Mouse (Mus musculus): Measurements from ENCODE around the gene Capg. TPM values are rescaled to one million over a fixed set of nuclear protein-coding genes. Genes with fewer than 3 reads are reported as not detected.

Gene Capg
- total and polyA plus RNA-seq, 3 experiments, result 9.5 to 16.1 (median 10.8) TPM

GRCm38 (mm10) chr6:72593011-72593803 is 49.0 kb downstream of the Capg start:
- H3K27ac ChIP-seq, result peak overlapping the region; percentile 15
- TF ChIP-seq CTCF (IDR thresholded peaks at IDR 0.05) (no peak), POLR2A (IDR thresholded peaks at IDR 0.05; ENCODE audit: insufficient read depth, low read depth, low read length) (0 out of 2 replicates have a peak, but pooled peaks have one; percentile 15)
- H3K9ac ChIP-seq (ENCODE audit: low read depth, low read length), result no peak overlapping the region
- no peaks in the 10 kb centered on the region for H3K27me3 ChIP-seq (ENCODE audit: control insufficient read depth, insufficient read depth, low read length)
- H3K4me1 ChIP-seq (ENCODE audit: control insufficient read depth, insufficient read depth, low read length), result peaks cover 5% of the 10 kb centered on the region
- H3K79me2 ChIP-seq (replicated peaks; ENCODE audit: control insufficient read depth, insufficient read depth, low read length), result no peaks in the 10 kb centered on the region
- H3K4me3 ChIP-seq, result no peak overlapping the region
- peak in 1 of 2 experiments; percentile 62 for DNase-seq
- 70% methylated on average over 6 of the region's 6 CpGs for WGBS
- H3K36me3 ChIP-seq (ENCODE audit: control insufficient read depth, insufficient read depth, low read length), result no peaks in the 10 kb centered on the region
- intact Hi-C loops (cut with DNase I), result no loop called here

GRCm38 (mm10) chr6:72593914-72594313 is 49.7 kb downstream of the Capg start:
- intact Hi-C loops (cut with DNase I), result no loop called here
- WGBS, result 34% methylated on average over 5 of the region's 5 CpGs
- H3K4me3 ChIP-seq, result no peak overlapping the region
- H3K27ac ChIP-seq, result peak overlapping the region; percentile 12; the same call in 1 of the 2 replicates
- DNase-seq, result no peak
- no peaks in the 10 kb centered on the region for H3K36me3 ChIP-seq (ENCODE audit: control insufficient read depth, insufficient read depth, low read length)
- H3K27me3 ChIP-seq (ENCODE audit: control insufficient read depth, insufficient read depth, low read length), result no peaks in the 10 kb centered on the region
- TF ChIP-seq POLR2A (IDR thresholded peaks at IDR 0.05; ENCODE audit: insufficient read depth, low read depth, low read length), result no peak
- no peak for TF ChIP-seq EP300 (IDR thresholded peaks at IDR 0.05; ENCODE audit: insufficient read depth, low read depth, low read length)
- TF ChIP-seq CTCF (IDR thresholded peaks at IDR 0.05), result no peak
- H3K4me1 ChIP-seq (ENCODE audit: control insufficient read depth, insufficient read depth, low read length), result peaks cover 5% of the 10 kb centered on the region
- H3K9ac ChIP-seq (ENCODE audit: low read depth, low read length), result no peak overlapping the region
- no peaks in the 10 kb centered on the region for H3K79me2 ChIP-seq (replicated peaks; ENCODE audit: control insufficient read depth, insufficient read depth, low read length)

- TF ChIP-seq EP300 (IDR thresholded peaks at IDR 0.05; ENCODE audit: insufficient read depth, low read depth, low read length) (no peak), CTCF (IDR thresholded peaks at IDR 0.05) (peak; percentile 32)
- WGBS, result 25% methylated on average over 13 of the region's 13 CpGs
- H3K4me3 ChIP-seq, result peak overlapping the region; percentile 59
- peak overlapping the region; percentile 77 for H3K27ac ChIP-seq
- no peaks in the 10 kb centered on the region for H3K27me3 ChIP-seq (ENCODE audit: control insufficient read depth, insufficient read depth, low read length)
- H3K36me3 ChIP-seq (ENCODE audit: control insufficient read depth, insufficient read depth, low read length), result no peaks in the 10 kb centered on the region
- intact Hi-C loops (cut with DNase I), result no loop called here
- H3K9ac ChIP-seq (ENCODE audit: low read depth, low read length), result peak overlapping the region; percentile 85
- peaks cover 6% of the 10 kb centered on the region for H3K4me1 ChIP-seq (ENCODE audit: control insufficient read depth, insufficient read depth, low read length)
- H3K79me2 ChIP-seq (replicated peaks; ENCODE audit: control insufficient read depth, insufficient read depth, low read length), result no peaks in the 10 kb centered on the region
- peak; percentile 25 to 30 for DNase-seq
Observed at GRCm38 (mm10) chr6:72597083-72597874, 53.1 kb downstream of the Capg start.

- Histone ChIP-seq H3K36me3 (ENCODE audit: control insufficient read depth, insufficient read depth, low read length) (no peaks in the 10 kb centered on the region), H3K9ac (ENCODE audit: low read depth, low read length) (peak within 1 kb of the TSS; percentile 85), H3K4me3 (peak within 1 kb of the TSS; percentile 59), H3K79me2 (replicated peaks; ENCODE audit: control insufficient read depth, insufficient read depth, low read length) (no peaks in the 10 kb centered on the region), H3K27me3 (ENCODE audit: control insufficient read depth, insufficient read depth, low read length) (no peaks in the 10 kb centered on the region), H3K27ac (peak within 1 kb of the TSS; percentile 77), H3K4me1 (ENCODE audit: control insufficient read depth, insufficient read depth, low read length) (peaks cover 6% of the 10 kb centered on the region)
- TF ChIP-seq POLR2A (IDR thresholded peaks at IDR 0.05; ENCODE audit: insufficient read depth, low read depth, low read length) (peak; percentile 99), EP300 (IDR thresholded peaks at IDR 0.05; ENCODE audit: insufficient read depth, low read depth, low read length) (peak; percentile 76), CTCF (IDR thresholded peaks at IDR 0.05) (no peak)
- DNase-seq, result peak; percentile 94 to 95
- intact Hi-C loops (cut with DNase I), result no loop called here
- WGBS, result under 1% methylated on average over 38 of the region's 38 CpGs
Observed at GRCm38 (mm10) chr6:72597956-72598753, 54.0 kb downstream of the Capg start, which contains the start of the genes Elmod3 and Retsat. TSS of gene Elmod3 (minus strand) at chr6:72598413. TSS of gene Retsat (plus strand) at chr6:72598475.

GRCm38 (mm10) chr6:72598791-72599557 is 54.8 kb downstream of the Capg start:
- 28% methylated on average over 12 of the region's 12 CpGs for WGBS
- intact Hi-C loops (cut with DNase I), result no loop called here

More at GRCm38 (mm10) chr6:72598791-72599557, 54.8 kb downstream of the Capg start:
- DNase-seq, result no peak
- Histone ChIP-seq H3K4me3 (peak overlapping the region; percentile 59), H3K79me2 (replicated peaks; ENCODE audit: control insufficient read depth, insufficient read depth, low read length) (no peaks in the 10 kb centered on the region), H3K27me3 (ENCODE audit: control insufficient read depth, insufficient read depth, low read length) (no peaks in the 10 kb centered on the region), H3K27ac (peak overlapping the region; percentile 77), H3K4me1 (ENCODE audit: control insufficient read depth, insufficient read depth, low read length) (peaks cover 6% of the 10 kb centered on the region), H3K36me3 (ENCODE audit: control insufficient read depth, insufficient read depth, low read length) (no peaks in the 10 kb centered on the region), H3K9ac (ENCODE audit: low read depth, low read length) (peak overlapping the region; percentile 74)
- TF ChIP-seq POLR2A (IDR thresholded peaks at IDR 0.05; ENCODE audit: insufficient read depth, low read depth, low read length), result no peak
- no peak for TF ChIP-seq EP300 (IDR thresholded peaks at IDR 0.05; ENCODE audit: insufficient read depth, low read depth, low read length)
- TF ChIP-seq CTCF (IDR thresholded peaks at IDR 0.05), result no peak

Measured in heart, adult 2 months (tissue).